Mouse (Mus musculus) erythroid progenitor cell, adult 5-6 weeks (primary cell): ENCODE results near the gene Tcaim. TPM values are rescaled to one million over a fixed set of nuclear protein-coding genes. Genes with fewer than 3 reads are reported as not detected.

Experiments used
- ATAC-seq: replicated peaks from 2 replicates; pipeline ENCODE4 v1.8.0; 2016; ENCODE audit warnings: moderate number of reproducible peaks, mild to moderate bottlenecking, moderate TSS enrichment, inconsistent platforms; ENCODE audit not compliant: poor library complexity, low FRiP score, severe bottlenecking
- total RNA-seq, 2 experiments: library from RNA; stranded (forward) in 1 of 2; stranded (reverse) in 1 of 2; fragments of 150-400 nt in 1 of 2; fragments of 186-747, 209-891 nt in 1 of 2; gene quantifications; 2 replicates each; pipeline versions ENCODE4 v1.2.3 to v1.2.4; 2015 to 2017; ENCODE audit warnings: low replicate concordance in 2 of 2

Gene Tcaim
- total RNA-seq (2015; ENCODE audit: low replicate concordance) = 1.1 and 1.7 TPM in 2 replicates
- total RNA-seq (2017; ENCODE audit: low replicate concordance) = 1.7 and 1.9 TPM in 2 replicates

DNA sequence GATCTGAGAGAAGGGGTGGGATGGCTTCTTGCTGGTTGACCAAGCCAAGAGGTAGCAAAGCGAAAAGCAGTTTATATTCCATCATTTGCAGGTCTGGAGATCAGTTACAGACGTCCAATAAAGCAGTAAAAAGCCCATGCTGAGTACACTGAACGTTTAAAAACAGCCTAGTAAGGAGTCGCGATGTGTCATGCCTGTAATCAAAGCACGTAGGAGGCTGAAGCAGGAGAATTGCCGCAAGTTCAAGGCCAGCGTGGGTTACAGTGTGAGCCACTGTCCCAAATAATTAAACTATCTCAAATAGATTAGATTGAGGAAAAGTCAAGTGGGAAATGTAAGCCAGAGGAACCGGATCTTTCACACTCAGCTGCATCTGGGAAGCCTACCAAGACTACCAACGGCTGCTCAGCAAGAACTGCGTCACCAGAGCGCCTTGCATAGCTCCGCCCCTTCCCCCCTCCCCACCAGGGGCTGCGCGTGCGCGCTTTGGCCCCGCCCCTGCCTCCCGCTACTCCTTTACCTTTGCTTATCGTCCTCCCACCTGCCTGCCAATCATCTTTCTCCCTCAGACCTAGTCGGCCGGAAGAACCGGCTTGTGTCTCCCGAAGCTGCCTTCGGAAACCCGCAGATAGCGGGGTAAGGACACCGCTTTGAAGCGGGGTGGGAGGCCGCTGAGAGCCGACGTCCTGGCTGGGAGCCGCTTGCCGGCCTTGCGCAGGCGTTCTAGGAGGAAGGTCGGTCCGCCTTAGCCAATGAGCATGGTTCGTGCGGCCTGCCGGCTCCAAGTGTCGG, at the start of gene Tcaim:
Gene Tcaim, plus strand, starts transcription at position 487 of the 792 bp plus-strand sequence.
- ATAC-seq = peak; percentile 89

DNA sequence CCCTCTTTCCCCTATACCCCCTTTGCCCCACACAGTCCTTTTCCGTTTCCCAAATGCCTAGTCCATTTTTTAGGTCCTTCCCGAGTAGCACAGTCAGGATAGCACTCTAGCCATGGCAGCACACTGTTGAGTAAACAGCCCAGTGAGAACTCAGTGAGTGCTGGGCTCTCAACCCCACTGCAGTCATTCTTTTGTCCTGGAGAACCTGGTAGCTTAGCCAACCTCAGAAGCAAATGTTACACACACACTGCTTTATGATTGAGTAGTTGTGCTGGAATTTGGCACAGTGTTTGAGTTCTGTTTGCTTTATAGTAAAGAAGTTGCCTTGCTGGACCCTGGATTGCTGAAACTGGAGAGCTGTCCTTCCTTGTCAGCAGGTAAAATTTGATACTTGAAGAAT, 47.7 kb upstream of the Tcaim start:
- ATAC-seq = no peak

DNA sequence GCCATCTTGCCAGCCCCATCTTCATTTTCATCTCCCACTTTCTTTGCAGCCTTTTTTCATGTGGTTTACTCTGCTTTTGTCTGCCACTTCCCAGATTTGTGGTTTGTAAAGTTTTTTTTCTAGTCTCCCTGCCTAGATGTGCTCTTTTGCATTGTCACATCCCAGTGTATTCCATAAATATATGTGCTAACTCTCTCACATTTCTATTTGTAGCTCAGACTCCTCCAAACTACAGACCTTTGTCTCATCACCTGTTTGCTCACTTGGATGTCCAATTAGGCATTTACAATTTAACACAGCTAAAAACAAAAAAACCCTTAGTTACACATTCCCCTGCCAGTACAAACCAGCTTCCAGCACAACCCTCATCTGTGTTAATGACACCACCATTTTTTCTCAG, 45.2 kb upstream of the Tcaim start:
- ATAC-seq = no peak

DNA sequence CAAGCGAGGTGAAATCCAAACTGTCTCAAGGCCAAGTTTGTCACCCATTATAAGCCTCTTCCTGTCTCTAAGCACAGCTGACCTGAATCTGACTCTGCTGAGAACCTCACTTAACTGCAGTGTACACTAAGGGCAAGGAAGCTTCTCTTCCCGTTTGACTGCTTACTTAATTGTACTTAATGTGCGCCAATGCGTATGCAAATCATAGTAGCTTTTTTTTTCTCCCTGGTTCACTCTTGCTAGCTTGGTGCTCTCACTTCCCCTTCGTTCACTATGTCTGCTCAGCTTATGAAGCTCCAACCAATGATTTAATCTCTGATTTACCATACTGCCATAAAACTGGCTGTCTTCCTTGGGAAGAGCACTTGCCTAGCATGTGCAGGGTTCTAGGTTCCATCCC, 20.1 kb upstream of the Tcaim start:
- no peak for ATAC-seq

DNA sequence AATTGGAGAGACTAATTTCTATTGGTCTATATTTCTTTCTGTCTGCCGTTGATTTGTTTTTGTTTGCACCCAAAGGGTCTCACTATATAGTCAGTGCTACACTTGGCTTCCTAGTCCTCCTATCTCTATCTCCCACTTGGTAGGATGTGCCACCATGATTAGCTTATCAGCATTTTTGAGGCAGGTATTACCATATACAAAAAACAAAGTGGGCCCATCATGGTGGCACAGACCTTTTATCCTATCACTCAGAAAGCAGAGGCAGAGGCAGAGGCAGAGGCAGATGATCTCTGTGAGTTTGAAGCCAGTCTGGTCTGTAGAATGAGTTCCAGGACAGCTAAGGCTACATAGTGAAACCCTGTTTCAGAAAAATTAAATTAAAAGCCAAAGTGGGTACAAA, 18.8 kb upstream of the Tcaim start:
- no peak for ATAC-seq

DNA sequence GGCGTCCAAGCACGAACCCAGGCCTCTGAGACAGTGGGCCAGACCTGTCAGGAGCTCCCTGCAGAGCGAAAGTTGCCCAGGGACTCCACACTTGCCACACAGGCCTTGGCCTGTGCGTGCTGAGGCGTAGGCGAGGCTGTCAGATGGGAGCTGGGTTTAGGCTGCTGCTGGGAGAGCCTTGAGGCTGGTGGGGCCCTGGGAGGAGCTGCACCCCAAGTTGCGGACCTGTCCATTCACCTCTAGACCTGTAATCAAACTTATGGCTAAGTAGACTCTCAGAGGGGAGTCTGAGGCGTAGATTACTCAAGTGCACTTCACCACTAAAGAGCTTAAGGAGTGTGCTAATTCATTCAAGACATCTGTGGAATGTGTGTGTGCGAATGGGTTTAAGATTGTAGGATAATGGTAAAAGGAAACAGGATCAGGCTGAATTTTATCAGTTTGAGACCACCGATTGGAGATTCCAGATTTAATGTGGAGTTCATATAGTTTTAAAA, 554 bp downstream of the Tcaim start:
- ATAC-seq = no peak; the same call in 1 of the 2 replicates

DNA sequence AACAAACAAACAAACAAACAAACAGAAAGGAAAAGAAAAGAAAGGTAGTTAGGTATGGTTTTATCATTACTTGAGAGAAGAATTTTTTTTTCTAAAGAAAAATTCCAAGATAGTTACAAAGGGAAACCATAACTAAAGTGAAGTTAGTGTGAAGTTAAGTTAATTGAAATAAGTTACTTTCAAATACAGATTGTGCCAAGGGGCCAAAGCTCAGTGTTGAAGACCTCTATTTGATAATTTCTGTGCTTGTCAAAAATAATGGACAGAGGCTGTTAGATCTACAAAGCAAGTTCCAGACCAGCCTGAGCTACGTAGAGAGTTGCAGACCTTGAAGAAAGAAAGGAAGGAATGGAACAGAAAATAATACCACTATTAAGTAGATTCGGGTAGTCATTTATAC, 1.8 kb downstream of the Tcaim start:
- no peak for ATAC-seq

DNA sequence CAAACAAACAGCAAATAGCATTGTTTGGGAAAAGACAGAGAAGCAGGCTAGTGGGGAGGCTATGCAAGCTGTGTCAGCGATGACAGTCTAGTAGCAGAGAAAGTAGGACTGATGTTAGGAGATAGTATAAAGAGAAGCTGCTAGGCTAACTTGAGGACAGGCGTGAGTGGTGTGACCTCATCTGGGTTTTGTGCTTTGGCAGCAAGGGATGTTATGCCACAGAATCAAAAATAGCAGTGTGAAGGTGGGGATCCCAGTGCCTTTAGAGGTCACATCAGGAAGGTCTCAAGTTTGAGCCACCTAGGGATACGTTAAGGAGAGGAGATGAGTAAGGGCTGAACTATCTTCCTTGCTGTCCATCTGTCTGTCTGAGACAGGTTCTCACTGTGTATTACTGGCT, 4.9 kb downstream of the Tcaim start:
- ATAC-seq = no peak

DNA sequence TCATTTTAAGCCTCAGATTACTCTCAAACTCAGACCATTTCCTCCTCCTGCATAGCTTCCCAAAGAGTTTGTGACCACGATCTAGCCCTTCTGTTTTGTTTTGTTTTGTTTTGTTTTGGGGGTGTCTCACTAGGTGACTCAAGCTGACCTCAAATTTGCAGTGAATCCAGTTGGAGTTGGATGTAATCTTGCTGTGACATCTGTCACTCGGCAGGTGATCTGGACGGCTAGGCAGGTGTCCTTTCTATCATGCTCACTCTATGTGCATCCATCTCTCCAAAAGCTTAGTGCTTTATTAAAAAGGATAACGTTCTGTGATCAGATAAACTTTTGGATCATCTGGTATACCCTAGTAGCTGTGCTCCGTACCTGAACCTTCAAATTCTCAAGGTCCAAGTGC, 7.0 kb downstream of the Tcaim start:
- no peak for ATAC-seq

DNA sequence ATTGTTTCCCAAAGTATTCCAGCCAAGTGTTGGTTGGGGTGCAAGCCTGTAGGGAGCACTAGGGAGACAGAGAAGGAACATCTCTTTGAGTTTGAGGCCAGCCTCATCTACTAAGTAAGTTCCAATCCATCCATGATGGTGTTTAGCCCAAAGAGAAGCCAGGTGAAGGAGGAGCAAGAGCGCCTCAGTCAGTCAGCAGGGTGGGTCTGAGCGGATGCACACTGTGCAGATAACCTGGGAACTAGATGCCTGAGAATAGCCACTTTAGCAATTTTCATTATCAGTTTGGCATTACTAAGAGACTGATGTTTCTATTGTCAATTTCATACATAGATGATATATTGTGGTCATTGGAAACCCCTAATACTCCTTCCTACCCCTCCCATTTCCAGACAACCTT, 9.4 kb downstream of the Tcaim start:
- ATAC-seq = no peak

DNA sequence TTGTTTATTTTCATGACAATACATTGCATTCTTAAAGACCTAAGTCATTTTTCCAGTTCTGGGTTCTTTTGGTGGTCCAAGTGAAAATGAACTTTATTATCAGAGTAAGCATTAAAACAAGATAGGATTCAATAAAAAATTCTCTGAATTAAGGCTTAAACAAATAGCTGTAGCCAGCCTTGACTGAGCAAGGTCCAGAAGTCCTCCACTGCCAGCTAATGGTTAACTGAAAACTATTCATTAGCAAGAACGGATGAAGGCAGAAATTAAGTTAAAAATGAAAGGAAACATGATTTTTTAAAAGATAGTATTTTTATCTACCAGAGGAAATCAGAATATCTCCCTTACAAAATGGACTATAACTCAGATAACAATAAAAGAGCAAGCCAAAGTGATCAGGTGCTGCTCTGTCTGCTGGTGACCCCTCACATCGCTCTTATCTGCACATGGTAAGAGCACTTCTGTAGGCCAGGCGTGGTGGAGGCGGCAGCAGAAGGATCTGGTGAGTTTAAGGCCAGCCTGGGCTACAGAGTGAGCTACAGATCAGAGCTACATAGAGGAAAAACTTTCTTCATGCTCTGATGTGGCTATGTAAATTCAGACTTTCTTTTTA, 10.0 kb downstream of the Tcaim start:
- no peak for ATAC-seq

DNA sequence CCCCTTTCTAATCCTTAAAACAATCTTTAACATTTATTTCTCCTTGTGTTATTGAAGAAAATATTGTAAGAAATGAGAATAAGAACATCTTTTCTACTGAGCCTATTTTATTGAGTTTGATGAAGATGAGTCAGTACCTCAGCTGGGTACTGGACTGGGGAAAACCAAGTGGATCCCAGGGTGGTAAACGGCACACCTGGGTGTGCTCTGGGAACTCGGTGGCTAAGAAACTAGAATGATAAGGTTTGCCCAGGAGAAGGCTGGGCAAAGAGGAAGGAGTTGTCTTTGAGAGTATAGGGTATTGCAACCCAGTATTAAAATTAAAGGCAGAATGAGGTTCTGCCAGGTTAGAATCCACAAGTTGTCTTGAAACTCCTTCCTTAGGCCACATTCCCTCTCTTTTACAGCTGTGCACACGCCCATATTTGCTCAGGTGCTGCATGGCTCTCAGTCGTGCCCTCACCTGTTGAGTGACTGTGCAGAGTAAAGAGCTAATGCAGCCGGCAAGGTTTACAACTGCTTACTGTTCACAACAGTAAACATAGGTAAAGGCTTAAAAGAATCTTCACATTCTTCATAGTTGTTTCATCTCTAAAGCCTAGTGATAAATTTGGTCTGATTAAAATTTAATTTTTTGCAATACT, 18.2 kb downstream of the Tcaim start:
- no peak for ATAC-seq

DNA sequence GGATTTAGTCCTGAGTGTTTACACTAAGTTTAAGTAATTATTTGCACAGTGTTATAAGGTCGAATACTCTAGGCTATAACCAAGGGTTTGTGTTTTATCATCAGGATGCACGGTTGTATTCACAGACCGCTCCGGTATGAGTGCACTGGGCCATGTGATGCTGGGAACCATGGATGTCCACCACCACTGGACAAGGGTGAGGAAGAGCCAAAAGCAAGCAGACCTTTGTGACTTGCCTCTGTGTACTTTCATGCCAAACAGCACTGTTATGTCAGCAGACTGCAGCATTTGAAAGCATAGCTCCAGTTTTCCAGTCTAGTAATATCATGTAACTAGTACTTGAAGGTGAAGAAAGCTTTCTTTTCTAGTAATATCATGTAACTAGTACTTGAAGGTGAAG, 21.4 kb downstream of the Tcaim start:
- ATAC-seq = no peak

DNA sequence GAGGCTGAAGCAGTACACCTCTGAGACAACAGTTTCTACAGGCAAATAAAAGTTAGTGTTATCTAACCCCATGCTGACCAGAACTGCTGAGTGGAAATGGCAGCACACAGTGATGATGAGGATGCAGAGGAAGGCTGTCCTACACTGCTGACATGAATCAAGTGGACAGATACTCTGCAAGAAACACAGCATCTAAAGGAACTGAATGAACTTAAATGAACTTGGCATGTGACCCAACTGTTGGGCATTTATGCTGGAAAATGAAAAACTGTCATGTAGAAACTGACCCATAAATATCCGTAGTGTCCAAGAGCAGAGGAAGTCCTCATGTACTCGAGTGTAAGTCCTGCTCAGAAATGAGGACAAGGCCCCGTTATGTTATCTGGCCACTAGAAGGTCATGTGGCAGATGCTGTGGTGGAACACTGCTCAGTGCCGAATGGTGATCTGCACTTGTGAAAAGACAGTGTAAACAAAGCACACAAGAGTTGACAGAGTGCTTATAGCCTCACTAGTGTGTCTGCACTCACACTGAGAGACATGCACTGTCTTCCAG, 24.6 kb downstream of the Tcaim start:
- no peak for ATAC-seq

DNA sequence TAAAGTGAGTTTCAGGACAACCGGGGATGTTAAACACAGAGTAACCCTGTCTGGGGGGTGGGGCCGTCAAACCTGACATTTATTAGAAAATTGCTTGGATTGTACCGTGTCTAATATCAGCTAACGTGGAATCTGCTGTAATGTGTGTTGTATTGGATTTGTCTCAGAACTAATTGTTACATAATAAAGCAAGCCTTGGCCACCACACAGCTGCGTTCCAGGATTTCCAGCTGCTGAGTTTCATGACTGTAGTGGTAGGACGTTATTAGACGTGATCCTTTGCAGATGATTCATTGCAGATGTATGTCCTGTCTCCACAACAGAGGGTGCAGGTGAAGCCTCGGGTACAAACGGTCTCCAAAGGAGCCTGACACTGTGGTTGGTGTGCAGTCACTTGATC, 30.8 kb downstream of the Tcaim start:
- no peak for ATAC-seq

DNA sequence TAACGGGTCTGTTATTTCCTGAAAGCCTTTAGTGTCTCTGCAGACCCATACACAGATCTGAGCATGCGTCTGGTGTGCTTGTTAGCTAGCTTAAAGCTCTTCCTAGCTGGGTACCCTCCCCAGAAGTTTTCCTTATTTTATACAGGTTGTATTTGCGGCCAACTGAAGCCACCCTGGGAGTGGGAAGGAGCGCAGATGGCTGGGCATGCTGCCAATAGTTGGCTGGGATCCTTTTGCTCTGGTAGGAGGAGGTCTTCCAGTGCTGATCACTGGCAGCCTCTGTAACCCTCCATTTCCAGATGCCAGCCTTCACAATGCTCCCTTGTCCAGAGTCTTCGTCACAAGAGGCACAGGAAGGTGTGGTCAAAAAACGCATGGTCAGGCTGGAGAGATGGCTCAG, 31.5 kb downstream of the Tcaim start:
- no peak for ATAC-seq

DNA sequence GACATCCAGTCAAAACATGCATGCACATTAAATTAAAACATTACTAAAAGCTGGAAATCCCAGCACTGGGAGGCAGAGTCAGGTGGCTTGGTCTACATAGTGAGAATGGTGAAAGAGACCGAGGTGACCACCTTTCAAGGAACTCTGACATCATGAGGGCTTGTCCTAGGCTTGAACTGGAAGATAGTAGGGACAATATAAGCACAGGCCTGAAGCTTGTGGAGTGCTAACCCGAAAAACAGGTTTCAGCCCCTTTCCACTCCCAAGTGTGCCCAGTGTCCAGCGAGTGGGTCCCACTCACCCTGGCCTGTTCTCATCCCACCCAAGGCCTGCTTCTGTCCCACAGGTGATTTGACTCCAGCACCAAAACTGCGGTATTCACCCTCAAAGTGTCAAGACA, 31.9 kb downstream of the Tcaim start:
- ATAC-seq = no peak

DNA sequence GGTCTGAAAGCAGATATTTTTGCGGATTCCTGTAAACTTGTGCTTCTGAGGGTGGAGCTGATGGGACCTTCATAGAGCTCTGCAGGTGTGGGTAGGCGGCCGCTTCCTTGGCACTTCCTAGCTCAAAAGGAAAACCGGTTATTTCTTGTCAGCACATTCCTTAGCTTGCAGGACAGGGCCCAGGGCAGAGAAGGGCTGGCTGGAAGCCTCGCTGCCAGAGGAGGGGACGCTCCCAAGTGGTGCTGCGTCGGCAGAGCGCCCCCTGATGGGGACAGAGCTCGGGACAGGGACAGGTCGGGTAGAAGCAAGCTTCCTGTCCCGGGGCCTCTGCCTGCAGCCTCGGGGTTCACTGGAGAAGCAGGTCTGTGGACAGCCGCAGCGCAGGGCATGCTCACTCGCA, 32.3 kb downstream of the Tcaim start:
- no peak for ATAC-seq

DNA sequence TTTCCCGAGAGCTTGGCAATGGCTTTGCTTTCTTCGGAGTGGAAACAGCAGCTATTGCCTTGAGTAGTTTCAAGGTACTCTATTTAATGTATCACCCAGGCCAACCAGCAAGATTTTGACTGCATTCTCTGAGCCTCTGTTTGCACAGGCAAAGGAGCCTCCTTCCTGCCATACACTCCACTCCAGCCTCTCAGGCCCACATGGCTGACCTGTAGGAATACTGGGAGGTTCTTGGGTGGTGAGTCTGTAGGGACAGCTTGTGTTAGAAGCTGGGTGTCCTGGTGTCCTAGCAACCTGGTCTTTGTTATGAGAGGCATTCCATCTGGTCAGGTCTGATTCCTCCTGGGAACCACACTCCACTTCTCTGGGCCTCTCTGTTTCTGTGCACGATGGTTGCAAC, 38.4 kb downstream of the Tcaim start, which contains the start of gene Gm35549:
Gene Gm35549, minus strand, starts transcription at position 276 of the 400 bp plus-strand sequence.
- ATAC-seq = no peak

DNA sequence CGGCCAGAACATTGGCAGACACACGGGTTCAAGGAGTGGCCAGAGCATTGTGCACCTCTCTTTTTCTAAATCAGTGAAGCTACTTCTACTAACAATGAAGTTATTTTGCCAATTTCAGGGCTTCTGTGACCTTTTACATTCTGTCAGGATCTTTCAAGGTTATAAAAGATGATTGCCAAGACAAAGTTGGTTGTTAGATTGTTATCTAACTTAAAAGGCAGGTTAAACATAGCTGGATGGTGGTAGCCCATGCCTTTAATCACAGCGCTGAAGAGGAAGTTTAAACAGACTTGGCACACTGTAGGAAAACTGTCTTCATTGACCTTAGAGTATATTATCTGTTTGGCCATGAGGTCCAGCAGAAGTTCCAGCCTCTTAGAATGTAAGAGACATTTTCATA, 40.3 kb downstream of the Tcaim start:
- no peak for ATAC-seq

DNA sequence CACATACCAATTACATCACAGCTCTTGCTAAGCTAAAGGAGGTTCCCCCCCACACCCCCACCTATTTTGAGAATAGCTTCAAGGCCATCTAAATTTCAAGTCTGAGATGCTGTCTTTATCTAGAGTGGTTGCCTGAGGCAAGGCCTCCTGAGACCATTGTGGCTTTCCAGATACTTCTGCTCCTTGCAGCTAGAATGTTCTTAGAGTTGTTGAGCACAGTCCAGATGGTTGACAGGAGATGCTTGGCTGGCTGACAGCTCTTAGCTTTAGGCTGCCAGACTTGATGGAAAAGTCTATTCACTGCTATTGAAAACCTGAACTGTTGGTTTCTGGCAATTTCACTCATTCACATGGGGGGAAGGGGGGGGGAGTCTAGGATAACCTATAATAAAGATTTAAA, 40.8 kb downstream of the Tcaim start:
- no peak for ATAC-seq
